Mouse (Mus musculus) frontal cortex, adult (tissue): ENCODE measurements around the gene Plch2.

Experiments used
- ATAC-seq: cut with Nextera tagmentation; 2 replicates; pipeline ENCODE4 v1.9.2; 2017; ENCODE audit warnings: mild to moderate bottlenecking, moderate library complexity, mixed read lengths; ENCODE audit not compliant: low TSS enrichment

Plch2 gene

GRCm38 (mm10) chr4:154986096-154986495 lies 70.5 kb downstream of the Plch2 start:
- ATAC-seq = peak; percentile 44

DNA sequence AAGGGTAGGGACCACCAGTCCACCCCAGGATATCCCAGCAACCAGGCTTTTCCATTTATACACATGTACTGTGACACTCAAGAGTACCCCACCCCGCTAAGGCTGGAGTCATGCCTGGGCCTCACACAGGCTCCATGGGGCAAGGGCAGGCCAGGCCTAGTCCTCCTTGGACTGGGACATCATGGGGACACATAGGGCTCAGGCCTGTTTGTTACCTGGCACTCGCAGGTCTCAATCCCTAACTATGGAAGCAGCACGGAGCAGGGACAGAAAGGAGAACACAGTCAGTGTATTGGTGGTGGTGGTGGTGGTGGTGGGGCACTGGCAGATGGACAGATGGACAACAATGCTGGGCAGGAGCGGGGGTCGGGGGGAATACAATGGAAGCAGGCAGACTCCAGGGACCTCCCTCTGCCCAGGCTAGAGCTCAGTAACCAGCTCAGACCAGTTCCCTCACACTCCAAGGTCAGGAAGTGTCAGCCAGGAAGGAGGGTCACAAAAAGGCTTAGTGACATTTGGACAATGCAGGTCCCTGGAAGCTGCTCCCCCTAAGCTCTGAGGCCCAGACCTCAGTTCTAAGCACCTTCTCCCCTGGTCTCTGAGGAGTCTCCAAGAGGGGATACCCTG lies 71.3 kb downstream of the Plch2 start:
- ATAC-seq = no peak

DNA sequence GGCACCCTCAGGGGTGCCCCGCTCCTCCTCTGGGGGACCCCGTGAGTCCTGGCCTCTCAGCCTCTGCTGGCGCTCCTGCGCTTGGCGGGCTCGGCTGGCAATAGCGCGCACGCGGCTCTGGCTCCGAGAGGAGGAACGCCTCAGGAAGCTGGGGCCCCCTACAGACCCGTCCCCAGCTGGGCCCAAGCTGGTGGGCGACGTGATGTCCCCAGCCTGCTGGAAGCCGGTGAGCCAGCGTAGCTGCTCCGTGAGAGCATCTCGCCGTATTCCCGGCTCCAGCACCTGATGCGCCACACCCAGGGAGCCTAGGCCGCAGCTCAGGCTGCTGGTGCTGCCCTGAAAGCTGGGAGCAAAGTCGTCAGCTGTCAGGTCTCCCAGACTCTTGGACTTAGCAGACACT lies 72.8 kb downstream of the Plch2 start:
- ATAC-seq = no peak

GRCm38 (mm10) chr4:154982247-154983120 lies 74.1 kb downstream of the Plch2 start:
- ATAC-seq = no peak

GRCm38 (mm10) chr4:154981530-154981929 lies 75.1 kb downstream of the Plch2 start:
- peak; percentile 85 for ATAC-seq

DNA sequence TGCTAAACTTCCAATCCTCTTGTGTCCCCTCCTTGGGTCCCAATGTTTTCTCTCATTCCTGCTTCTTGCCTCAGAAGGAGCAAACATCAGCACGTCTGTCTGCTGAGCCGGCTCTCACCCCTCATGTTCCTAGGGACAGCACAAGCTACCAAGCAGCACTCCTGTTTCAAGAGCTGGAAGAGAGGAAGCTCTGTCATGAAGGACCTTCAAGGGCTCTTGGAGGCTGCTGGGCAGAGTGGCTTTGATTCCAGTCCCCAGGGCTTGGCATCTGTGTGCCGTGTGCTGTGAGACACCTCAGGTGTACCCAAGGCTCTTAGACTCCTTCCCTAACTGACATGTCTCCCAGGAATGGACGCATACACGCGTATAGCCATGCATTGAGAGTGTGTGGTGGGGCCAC lies 75.5 kb downstream of the Plch2 start:
- ATAC-seq = no peak

DNA sequence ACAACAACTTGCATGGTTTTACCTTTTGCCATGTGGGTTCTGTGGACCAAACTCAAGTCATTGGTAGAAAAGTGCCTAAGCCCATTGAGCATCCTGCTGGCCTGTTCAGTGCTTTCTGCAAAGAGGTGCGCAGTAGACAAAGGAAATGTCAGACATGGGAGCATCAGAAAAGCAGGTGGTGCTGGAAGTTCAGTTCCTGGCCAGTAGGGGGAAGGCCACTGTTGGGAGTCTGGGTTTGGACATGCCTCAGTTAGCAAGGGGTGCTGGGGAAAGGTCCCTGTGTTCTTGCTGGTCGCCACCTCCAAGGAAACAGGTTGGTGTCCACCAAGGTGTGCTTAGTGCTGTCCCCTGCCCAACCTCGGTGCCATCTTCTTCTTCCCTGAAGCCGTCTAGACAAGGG lies 76.5 kb downstream of the Plch2 start:
- no peak for ATAC-seq

DNA sequence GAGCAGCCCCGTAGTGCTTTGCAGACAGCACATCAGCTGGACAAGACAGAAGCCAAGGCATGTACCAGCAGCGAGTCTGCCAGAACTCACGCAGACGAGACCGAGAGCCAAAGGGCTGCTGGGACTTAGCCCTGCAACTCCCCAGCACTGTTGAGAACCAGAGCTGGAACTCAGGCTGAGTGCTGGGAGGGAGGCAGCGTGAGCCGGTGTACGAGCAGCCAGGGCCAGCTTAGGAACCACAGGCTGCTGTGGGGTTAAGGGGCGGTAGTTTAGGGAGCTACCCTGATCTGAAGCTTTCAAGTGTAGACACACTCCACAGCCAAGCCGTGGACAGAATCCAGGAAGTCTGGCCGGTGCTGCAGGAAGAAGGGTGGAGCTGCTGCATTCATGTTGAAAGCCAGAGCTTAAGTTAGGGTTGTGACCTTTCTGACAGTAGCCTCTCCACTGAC lies 82.4 kb downstream of the Plch2 start:
- ATAC-seq = no peak

DNA sequence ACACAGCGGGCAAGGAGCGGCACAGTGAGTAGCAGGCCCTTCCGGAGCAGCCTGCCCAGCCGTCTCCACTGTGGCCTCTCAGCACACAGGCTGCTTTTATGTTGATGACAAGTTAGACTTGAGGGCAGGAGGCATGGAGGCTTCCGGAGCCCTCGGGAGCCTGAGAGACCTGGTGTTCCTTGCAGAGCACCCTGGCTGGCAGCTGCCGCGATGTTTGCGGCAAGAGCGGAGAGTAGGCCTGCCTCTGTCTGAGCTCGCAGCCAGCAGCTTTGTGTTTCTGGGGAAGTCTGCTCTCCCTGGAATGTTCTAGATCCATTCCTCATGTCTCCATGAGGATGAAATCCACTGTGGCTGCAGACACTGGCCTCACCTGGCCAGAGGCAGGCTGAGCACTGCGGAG lies 84.0 kb downstream of the Plch2 start:
- ATAC-seq = no peak

DNA sequence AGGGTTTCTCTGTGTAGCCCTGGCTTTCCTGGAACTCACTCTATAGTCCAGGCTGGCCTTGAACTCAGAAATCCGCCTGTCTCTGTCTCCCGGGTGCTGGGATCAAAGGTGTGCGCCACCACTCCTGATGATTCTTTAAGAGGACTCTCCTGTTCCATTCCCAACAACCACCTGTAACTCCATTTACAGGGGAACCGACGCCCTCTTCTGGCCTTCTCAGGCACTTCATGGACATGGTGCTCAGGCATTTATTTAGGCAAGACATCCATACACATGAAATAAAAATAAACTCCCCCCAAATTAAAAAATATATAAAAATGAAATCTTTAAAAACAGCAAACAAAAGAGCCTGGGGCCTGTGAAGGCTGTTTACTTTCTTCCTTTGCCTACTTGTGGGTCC lies 89.4 kb downstream of the Plch2 start:
- ATAC-seq = no peak

DNA sequence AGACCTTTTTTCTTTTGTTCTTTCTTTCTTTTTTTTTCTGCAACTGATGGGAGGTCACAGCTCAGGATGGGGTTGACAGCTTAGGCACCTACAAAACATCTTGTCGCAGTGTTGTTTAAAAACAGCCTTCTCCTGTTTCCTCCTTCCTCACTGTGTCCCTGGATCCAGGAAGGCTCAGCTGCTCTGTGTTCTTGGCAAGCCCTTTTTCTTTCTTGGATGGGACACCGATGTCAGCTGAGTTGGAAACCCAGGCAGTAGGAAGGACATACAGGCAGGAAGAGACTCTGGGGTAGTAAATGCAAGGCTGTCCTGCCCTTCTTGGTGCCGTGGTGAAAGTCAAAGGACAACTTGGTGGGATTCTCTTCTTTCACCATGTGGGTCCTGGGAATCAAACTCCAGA lies 90.7 kb downstream of the Plch2 start:
- no peak for ATAC-seq

DNA sequence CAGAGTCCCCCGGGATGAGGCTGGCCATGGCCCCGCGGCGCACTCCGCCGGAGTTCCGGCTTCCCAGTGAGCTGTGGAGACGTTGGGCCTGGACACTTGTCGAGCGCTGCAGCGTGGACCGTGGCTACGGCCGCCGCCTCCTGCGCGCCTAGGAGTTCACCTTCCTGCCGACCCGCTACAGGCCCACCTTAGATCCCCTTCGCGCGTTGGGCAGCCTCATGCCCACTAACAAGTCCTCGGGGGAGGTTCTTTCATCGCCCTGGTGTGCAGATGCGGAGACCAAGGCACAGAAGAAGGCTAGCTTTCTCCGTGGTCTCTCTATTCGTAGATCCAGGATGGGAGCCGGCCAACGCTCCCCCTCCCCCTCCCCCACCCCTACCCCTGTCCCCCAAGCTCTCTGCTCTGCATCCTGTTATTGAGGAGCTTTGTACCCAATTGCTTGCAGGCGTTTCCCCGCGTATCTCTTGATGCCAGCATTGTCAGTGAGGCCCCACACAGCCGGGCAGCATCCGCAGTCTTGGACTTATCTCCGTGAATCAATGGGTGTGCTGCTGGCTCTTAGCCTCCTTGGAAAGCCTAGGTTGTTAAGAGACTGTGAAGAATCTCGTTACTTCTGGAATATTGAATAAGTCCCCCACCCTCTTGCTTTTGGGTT lies 91.9 kb downstream of the Plch2 start:
- ATAC-seq = no peak; the same call in 1 of the 2 replicates

GRCm38 (mm10) chr4:154963901-154964580 lies 92.5 kb downstream of the Plch2 start, which contains the start of gene Pank4:
Gene Pank4, plus strand, starts transcription at chr4:154964123.
- ATAC-seq = peak; percentile 76

DNA sequence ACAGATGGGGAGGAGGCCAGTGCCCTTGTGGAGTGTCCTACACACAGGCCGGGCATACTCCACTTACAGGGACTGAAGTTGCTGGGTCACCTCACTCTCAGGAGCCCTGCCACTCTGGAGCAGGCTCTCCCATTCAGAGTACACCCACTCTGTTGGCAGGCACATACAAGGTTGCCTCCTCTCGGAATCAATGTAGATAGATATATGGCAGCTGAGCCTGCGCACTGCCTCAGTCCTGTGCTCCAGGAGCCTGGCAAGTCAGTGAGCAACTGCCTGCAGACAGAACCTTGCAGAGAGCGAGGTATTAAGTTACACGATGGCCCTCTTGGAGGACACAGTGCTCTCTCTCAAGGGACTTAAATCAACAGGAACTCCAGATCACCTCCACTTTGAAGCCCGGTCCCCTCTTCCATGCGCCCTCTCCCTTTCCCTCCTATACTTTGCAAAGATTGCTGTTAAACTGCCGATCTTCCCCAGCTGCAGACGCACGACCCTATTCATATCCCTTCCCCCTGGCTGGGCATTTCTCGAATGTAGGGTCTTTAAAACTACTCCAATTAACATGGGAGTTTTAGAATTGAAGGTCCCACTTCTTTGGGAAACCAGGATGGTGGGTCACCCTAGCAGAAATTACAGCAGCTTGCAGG lies 93.3 kb downstream of the Plch2 start:
- peak; percentile 35 for ATAC-seq

DNA sequence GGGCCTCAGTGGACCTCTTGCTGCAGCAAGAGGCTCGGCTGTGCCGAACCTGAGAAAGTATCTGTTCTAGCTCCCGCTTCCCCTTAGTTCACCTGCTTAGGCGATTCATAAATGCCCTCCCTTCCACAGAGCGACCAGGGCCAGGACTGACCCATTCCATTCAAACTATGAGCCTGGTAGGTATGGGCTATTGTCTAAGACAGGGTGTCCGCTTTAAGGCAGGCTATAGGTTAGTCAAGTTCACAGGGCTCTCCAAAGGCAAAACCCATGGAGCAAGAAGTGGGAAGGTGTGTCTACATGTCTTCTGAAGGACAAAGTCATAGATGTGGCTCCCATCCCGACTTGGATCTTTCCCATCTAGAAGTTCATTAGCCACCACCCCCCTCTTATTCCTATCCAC lies 93.9 kb downstream of the Plch2 start:
- ATAC-seq = no peak

DNA sequence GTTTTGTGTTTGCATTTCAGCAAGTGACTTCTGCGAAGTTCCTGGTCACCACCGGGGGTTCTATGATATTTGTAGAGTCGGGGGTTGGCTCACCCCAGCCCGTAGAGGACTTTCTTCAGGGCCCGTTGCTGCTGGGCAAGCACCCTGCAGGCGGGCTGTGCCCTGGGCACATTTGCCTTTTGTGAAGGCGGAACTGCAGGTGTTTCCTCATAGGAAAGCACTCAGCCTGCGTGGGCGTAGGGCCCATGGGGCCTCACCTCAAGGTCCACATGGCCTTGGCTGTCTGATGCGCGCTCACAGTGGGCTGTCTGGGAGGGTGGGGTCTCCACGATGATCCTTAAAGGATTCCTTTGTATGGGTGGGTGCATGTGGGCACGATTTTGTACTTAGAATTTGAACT lies 94.7 kb downstream of the Plch2 start:
- ATAC-seq = no peak

DNA sequence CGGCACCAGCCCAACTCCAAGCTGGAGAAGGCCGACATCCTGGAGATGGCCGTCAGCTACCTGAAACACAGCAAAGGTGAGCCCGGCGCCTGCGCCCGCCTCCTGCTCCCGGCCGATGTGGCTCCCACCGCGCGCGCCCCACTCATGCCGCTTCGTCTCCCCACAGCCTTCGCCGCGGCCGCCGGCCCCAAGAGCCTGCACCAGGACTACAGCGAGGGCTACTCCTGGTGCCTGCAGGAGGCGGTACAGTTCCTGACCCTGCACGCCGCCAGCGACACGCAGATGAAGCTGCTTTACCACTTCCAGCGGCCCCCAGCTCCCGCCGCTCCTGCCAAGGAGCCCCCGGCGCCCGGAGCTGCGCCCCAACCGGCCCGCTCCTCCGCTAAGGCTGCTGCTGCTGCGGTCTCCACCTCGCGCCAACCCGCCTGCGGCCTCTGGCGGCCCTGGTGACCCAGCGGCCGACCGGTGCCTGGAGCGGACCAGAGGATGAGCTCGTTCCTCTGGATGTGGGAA lies 95.3 kb downstream of the Plch2 start:
- no peak for ATAC-seq

GRCm38 (mm10) chr4:154960690-154961225 lies 95.8 kb downstream of the Plch2 start, which contains the start of gene Hes5:
Gene Hes5, plus strand, starts transcription at chr4:154960923.
- 0 out of 2 replicates have a peak, but pooled peaks have one; percentile 1 for ATAC-seq

DNA sequence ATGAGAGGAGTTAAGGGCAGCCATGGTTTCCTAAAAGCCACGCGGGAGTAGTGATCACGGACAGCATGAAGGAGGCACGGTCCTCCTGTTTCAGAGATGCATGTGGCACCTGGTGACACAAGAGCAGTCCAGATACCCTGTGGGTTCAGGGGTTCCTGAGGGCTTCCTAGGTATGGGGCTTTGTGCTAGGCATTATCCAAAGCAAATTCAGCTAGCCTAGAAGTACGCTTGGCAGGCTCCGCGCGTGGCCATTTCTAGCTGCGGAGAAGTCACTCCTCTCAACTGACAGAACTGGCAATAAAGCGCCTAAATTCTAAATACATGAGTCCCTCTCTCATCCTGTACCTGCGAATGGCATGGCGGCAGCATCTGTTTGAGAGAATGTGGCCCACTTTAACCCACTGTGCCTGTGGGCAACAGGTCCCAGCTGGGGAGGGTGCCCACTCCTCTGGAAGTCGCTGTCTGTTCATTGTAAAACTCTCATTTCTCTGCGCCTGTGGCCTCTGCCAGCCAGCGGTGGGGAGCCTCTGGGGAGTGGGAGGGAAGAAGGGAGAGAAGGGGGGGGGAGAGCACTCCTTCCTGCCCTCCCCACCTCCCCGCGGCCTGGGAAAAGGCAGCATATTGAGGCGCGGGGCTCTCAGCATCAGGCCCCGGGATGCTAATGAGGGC lies 96.4 kb downstream of the Plch2 start:
- ATAC-seq = no peak

- ATAC-seq = no peak
These were observed 98.0 kb downstream of the Plch2 start for GRCm38 (mm10) chr4:154958621-154959020.
